Comparison of ENCODE assay signal across 21 mouse cellular contexts in the genomic region with DNA sequence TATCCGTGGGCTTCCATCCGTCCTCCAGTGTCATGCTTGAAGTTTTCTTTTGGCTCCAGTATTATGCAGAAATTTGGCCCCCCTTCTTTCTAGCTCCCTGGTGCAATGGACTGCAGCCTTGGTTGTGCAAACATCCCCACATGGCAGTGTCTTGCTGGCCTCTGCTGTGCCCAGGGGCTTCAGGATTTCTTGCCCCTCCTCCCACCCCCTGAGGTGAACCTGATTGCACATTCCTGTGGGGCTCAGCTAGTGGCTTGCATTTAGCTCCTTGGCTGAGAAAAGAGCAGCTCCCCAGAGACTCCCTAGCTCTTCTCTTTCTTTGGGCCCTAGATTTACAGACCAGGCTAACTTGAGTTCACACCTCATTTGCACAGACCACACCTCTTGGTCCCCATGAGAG. TPM values are rescaled to one million over a fixed set of nuclear protein-coding genes. Genes with fewer than 3 reads are reported as not detected.
DNase-seq lines count a peak whose midpoint lies in the region; ATAC-seq lines count a peak whose summit lies in the region.
"Had no signal": no experiment of that assay in that cellular context is flagged by ENCODE, and none has a peak within 500 bp of the region (broad histone marks: within the 10 kb centered on the region; RNA-seq: fewer than 3 reads in every experiment).

No protein-coding gene starts in this region.

- peaks cover 5% of the 10 kb centered on the region; the same call in 1 of the 2 replicates for H3K4me1 ChIP-seq in kidney, embryonic 16.5 days (ENCODE audit: insufficient read depth, low read length)
- H3K4me1 ChIP-seq: hindbrain, embryonic 15.5 days; liver, embryonic 13.5 days; lung, embryonic 15.5 days had no signal

- H3K27ac ChIP-seq in kidney, embryonic 16.5 days (ENCODE audit: low read length) = 0 out of 2 replicates have a peak overlapping the region, but pooled peaks have one; percentile 18
- H3K27ac ChIP-seq: embryonic facial prominence, embryonic 15.5 days; hindbrain, embryonic 15.5 days; liver, embryonic 13.5 days; lung, embryonic 15.5 days; macrophage; stomach, postnatal 0 days had no signal

- H3K4me3 ChIP-seq in kidney, embryonic 16.5 days (ENCODE audit: low read length) = no peak overlapping the region
- H3K4me3 ChIP-seq: embryonic facial prominence, embryonic 15.5 days; hindbrain, embryonic 15.5 days; liver, embryonic 13.5 days; lung, embryonic 15.5 days had no signal

- no peak overlapping the region for H3K4me2 ChIP-seq in kidney, embryonic 16.5 days (replicated peaks; ENCODE audit: low read depth, low read length)
- H3K4me2 ChIP-seq: embryonic facial prominence, embryonic 15.5 days; heart, embryonic 11.5 days; hindbrain, embryonic 15.5 days; liver, embryonic 13.5 days; lung, embryonic 15.5 days had no signal

- DNase-seq in adrenal gland, postnatal 10 days = peak; percentile 71
- no peak for DNase-seq in adrenal gland, adult 8-10 months
- DNase-seq in kidney, adult 18-20 months = no peak
- DNase-seq in retina, postnatal 1 day = peak; percentile 9
- DNase-seq in retina, embryonic 14.5 days (ENCODE audit: low spot score) = no peak
- DNase-seq: cerebellum, adult 2 months; cerebellum, postnatal 25 days; embryo, embryonic 11 days; kidney, postnatal 36 days; liver, embryonic 13.5 days; thymus, adult 2 months; thymus, postnatal 4 days had no signal

- 35% methylated on average over 2 of the region's 2 CpGs for WGBS in kidney, embryonic 16.5 days

- no peak overlapping the region for H3K9ac ChIP-seq in kidney, embryonic 16.5 days (replicated peaks; ENCODE audit: low read length)
- H3K9ac ChIP-seq: embryonic facial prominence, embryonic 15.5 days; hindbrain, embryonic 15.5 days; liver, embryonic 13.5 days; lung, embryonic 15.5 days had no signal

- peak; percentile 74 for ATAC-seq in kidney, embryonic 16.5 days (ENCODE audit: low FRiP score, low TSS enrichment)
- ATAC-seq in activated CD4-positive, CD25-positive, alpha-beta regulatory T cell, adult 4 months = no peak
- ATAC-seq: forebrain, embryonic 14.5 days had no signal

- no peaks in the 10 kb centered on the region; the same call in 1 of the 2 replicates for H3K27me3 ChIP-seq in kidney, embryonic 16.5 days (ENCODE audit: insufficient read depth, low read length)
- H3K27me3 ChIP-seq: embryonic facial prominence, embryonic 15.5 days; hindbrain, embryonic 15.5 days; lung, embryonic 15.5 days had no signal

- H3K36me3 ChIP-seq in kidney, embryonic 16.5 days (ENCODE audit: insufficient read depth, low read length) = no peaks in the 10 kb centered on the region
- H3K36me3 ChIP-seq: embryonic facial prominence, embryonic 15.5 days; hindbrain, embryonic 15.5 days; liver, embryonic 13.5 days; lung, embryonic 15.5 days had no signal

- 0 out of 2 replicates have a peak, but pooled peaks cover 3% of the 10 kb centered on the region for H3K9me3 ChIP-seq in kidney, embryonic 16.5 days (ENCODE audit: low read length)
- H3K9me3 ChIP-seq: embryonic facial prominence, embryonic 15.5 days; hindbrain, embryonic 15.5 days; liver, embryonic 13.5 days; lung, embryonic 15.5 days had no signal

RNA-seq across cellular contexts. Expression of gene Map3k1, which starts 20.7 kb away (rescaled TPM):
- total RNA-seq in adrenal gland, postnatal 10 days (2021) = 10 to 100 TPM; 51.1 to 81.1 TPM
- 100 to 1,000 TPM in 1 of 4 experiments, 10 to 100 TPM in 3; 41.6 to 114 (median 77.4) TPM for total RNA-seq in adrenal gland, adult 8-10 months (2022)
- polyA plus RNA-seq in kidney, embryonic 16.5 days (2015; fragmentation: Nextera tagmentation; extraction: Ambion mirVana) = 26.6 and 31.1 TPM in 2 replicates
- 100 to 1,000 TPM in 1 of 2 experiments, 10 to 100 TPM in 1; 84.4 to 102 TPM for polyA plus RNA-seq in activated CD4-positive, CD25-positive, alpha-beta regulatory T cell, adult 4 months (2017; shearing (Covaris generic))

Comparison
In these comparisons a context has a peak if more than half of its experiments do, and no peak if none do; other contexts are left out.
1. DNase-seq: peak in adrenal gland, postnatal 10 days (single experiment) and retina, postnatal 1 day (single experiment); none in adrenal gland, adult 8-10 months (single experiment), kidney, adult 18-20 months (single experiment) and retina, embryonic 14.5 days (single experiment).